Mouse (Mus musculus): ENCODE measurements around the gene Clec2i.
"Not testable (repeated sequence)": the region's sequence is repeated elsewhere in the genome, so short reads cannot be mapped to it uniquely, and the experiment has no call there.

The Clec2i gene

DNA sequence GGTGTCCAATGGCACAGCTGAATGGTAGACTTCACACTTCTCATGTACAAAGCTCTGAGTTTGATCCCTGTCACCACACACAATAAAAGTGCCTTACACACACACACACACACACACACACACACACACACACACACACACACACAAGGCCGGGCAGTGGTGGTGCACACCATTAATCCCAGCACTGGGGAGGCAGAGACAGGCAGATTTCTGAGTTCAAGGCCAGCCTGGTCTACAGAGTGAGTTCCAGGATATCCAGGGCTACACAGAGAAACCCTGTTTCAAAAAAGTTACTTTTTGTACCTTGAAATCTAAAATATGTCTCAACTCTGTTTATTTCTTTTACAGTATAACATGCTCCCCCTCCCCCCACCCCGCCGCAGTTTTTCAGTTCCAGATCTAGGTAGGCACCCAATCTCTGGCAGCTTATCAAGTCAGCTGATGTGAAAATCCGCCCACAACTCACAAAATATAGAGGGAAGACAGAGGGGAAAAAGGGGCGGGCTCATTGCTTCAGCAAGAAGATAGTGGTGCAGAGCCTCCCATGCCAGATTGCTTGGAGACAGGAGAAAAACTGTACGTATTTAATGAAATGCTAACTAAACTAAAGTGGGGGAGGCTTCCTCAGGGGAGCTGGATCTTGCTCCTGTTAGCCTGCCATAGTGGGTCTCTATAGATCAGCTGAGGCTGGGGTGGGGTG is at the start of gene Clec2i:
Gene Clec2i, plus strand, starts transcription at position 498 of the 700 bp plus-strand sequence.
- peak; percentile 14 for DNase-seq

DNA sequence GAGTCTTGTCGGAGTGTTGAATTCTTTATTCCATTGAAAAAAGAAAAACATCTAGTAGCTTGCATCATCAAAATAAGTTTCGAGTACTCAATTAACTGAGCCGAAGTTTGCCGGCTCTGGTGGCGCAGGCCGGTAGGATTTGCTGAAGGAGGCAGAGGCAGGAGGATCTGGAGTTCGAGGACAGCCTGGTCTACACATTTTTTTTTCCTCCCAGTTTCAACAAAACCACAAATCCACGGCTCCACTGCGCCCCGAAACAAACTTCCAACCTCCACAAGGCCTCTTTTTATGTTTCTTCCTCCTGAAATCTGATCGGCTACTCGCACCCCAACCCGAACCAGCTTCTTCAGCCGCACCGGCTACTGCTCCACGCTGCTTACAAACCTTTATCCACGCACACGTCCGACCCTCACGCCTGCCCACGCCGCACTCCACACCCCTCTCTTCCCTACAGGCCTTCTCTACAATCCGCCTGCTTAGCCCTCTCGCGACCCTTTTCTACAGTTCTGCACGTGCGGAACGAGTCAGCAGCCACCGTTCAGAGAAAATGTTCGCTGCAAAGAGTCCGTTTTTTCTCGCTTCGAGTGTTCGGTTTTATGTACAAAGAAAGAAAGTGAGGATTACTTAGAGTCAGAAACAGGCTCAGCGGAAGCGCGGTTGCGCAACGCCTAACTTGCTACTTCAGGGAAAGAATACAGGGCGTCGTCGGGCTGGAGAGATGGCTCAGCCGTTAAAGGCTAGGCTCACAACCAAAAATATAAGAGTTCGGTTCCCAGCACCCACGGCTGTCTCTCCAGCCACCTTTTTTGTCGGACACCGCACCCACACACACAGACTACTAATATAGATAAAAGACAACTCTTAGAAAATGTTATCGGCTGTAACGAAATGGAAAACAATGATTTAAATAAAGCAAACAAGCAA is 48.8 kb upstream of the Clec2i start:
- DNase-seq: peak; percentile 88

DNA sequence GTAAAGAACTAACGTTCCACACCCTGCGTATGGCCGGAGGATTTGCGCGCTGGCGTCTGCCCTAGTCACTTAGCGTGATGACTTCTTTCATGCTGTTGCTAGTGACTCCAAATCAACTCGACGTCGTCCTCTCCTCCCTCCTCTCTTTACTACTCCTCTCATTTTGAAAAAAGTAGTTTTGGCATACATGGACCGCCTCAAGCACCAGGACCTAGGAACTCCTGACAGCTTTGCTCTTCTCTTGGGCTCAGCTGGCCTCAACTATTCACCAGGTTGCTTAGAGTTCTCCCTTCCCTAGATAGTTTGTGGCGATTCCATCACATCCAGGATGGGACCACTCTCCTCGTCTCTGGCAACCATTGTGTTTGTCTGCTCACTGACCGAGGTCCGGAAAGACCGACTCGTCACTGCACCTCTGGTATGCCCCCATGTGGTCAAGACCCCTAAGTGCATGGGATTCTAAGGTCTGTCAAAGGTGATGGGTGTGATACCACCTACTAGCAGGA is 48.1 kb upstream of the Clec2i start:
- peak; percentile 67 for DNase-seq

GRCm38 (mm10) chr6:128839921-128840320 is 47.5 kb upstream of the Clec2i start:
- no peak for DNase-seq

DNA sequence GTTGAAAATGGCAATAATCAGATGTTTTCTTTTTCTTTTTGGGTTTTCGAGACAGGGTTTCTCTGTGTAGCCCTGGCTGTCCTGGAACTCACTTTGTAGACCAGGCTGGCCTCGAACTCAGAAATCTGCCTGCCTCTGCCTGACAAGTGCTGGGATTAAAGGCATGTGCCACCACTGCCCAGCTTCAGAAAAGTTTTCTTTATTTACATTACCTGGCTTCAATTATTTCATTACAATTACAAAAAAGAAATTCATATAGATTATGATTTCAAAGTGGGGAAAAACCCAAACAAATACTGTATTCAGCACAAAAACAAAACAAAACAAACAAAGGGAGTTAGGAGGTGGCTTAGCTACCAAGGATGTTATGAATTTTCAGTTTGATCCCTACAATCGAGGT is 46.7 kb upstream of the Clec2i start:
- DNase-seq: not testable (repeated sequence)

- DNase-seq: no peak
Observed at GRCm38 (mm10) chr6:128841327-128842089, 45.9 kb upstream of the Clec2i start.

DNA sequence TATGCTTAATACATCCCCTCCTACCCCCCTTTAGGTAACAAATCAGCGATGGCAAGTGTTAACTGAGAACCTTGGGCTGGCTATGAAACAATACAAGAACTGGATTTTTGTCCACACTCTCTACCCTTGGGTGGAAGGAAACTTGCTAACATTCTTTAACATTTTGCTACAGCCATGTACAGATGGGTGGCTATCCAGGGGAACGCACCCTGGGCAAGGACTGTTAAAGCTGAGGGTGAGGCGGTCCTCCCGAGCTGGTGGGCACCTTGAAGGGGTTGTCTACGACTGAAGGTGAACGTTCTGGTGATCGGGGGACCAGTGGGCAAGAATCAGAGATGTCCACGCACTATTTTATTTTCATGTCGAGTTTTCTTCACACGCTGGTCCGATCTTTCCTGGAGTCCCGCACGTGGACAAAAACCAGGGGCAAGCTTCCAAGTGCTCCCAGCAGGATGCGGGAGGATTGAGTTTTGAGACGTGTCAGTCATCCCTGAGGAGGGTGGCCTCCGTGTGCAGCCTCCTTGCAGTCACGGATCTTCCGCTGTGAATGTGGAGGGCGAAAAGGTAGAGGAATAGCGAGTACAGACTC is 44.9 kb upstream of the Clec2i start:
- no peak for DNase-seq

GRCm38 (mm10) chr6:128842945-128843478 is 44.4 kb upstream of the Clec2i start:
- DNase-seq: peak; percentile 93

DNA sequence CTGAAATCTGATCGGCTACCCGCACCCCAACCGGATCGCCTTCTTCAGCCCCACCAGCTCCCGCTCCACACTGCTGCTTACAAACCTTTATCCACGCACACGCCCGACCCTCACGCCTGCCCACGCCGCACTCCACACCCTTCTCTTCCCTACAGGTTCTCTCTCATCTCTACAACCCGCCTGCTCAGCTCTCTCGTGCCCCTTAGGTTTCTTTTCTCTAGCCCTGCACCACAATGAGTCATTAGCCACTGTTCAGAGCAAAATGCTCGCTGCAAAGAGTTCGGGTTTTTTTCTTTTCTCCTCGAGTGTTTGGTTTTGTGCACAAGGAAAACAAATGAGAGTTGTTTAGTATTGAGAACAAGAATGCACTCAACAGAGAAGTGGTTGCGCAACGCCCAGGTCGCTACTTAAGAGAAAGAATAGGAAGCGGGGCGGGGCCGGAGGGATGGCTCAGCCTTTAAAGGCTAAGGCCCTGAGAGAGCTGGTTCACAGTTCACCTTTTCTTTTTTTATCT is 43.9 kb upstream of the Clec2i start:
- DNase-seq: peak; percentile 44

DNA sequence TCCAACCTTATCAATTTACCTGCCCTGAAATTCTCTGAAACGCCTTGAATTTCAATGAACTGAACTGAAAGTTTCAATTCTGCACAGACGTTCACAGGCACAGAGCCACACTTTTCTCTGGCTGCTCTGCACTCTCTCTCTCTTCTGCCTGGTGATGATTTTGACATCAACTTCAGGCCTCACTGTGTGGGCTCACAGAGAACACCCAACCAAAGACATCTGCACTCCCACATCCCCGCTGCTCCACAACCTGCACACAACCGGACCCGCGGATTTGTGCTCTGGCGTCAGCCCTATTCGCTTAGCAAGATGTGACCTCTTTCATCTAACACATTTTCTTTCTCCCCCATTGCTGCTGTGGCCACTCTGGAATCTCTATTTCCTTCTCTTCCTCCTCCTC is 43.3 kb upstream of the Clec2i start:
- no peak for DNase-seq

DNA sequence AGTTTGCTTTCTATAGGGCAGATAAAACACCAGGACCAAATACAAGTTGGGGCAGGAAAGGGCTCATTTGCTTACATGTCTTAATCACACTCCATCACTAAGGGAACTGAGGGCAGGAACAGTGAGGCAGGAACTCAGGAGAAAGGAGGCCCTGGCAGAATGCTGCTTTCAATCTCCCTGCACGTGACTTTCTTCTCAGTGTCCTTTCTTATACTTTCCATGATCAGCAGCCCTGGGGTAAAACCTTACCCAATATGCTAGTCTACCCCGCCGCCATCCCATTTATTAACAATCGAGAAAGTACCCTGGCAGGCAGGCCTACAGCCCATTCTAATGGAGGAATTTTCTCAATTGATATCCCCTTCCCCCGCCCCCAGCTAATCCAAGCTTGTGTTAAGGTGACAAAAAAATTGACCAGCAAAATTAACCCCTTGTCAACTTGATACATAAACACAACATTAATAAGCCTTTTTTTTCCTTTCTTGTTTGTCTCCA is 42.8 kb upstream of the Clec2i start:
- no peak for DNase-seq

- DNase-seq: peak; percentile 76
Observed at GRCm38 (mm10) chr6:128845319-128845979, 41.9 kb upstream of the Clec2i start.

DNA sequence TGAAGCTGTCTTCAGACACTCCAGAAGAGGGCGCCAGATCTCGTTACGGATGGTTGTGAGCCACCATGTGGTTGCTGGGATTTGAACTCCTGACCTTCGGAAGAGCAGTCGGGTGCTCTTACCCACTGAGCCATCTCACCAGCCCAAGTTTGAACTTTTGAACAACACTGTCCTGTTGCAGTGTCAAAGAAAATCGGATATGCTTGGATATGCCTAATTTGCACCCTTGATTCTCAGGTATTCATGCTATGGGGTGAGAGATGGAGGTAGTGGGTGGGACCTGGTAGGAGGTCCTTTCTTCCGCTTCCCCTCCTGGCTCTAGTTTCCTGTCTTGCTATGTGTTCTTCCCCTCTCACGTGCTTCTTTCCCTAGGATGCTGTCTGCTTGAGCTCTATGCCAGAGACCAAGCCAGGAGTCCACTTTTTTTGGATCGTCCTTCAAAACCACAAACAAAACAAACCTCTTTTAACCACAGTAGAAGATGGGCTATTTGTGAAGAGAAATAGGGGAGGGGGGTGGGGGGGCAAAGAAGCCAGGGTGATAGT is 41.3 kb upstream of the Clec2i start:
- DNase-seq: no peak

GRCm38 (mm10) chr6:128847401-128847800 is 40.0 kb upstream of the Clec2i start:
- DNase-seq: no peak

DNA sequence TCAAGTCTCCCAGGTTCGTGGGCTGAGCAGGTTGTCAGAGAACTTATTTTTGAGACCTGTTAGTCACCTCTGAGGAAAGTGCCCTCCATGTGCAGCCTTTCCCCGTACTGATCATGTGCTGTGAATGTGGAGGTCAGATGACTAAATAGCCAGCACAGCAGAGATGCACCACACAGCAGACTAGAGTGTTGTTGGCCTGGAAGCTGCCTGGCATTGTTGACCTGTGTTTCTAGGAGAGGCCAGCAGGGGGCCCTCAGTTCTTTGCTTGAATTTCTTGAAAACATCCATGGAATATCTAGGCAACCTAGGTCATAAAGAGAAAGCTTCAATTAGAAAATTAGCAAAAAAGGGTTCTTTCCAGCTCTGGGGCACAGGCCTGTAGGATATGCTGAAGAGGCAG is 37.5 kb upstream of the Clec2i start:
- no peak for DNase-seq

GRCm38 (mm10) chr6:128850671-128851070 is 36.7 kb upstream of the Clec2i start:
- no peak for DNase-seq

DNA sequence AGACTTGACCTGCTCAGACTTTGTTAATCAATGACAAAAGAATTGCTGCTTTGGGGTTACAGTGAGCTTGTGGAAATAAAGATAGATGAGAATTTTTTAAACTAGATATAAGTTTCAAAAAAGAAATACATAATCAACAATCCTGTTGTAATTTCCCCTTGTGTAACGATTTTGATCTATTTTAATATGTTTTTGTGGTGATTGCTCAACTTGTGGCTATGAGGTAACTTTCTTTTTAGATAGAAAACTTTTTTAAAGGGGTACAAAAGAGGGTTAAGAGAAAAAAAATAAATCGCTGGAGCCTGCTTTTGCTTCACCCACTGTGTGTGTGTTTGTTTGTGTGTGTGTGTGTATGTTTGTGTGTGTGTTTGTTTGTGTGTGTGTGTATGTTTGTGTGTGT is 36.2 kb upstream of the Clec2i start:
- no peak for DNase-seq

GRCm38 (mm10) chr6:128852766-128853165 is 34.6 kb upstream of the Clec2i start:
- no peak for DNase-seq

GRCm38 (mm10) chr6:128854024-128854820 is 33.2 kb upstream of the Clec2i start:
- peak; percentile 40 for DNase-seq

DNA sequence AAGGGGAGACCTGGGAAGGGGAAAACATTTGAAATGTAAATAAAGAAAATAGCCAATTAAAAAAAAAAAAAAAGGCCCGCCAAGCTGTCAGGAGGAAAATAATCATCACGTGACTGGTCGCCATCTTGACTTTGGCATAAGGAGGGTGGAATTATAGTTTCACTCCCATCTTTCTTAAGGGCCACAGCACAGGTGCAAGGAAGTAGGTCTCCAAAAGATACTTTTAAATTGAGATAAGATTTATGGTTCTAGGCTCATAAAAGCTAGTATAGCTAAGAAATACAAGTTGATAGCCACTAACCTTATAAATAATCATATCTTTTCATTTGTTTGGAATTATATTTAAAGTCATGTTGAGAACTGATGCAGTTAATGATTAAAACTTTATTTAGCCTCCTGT is 32.5 kb upstream of the Clec2i start:
- no peak for DNase-seq

Data from right cerebral cortex, postnatal 25 days (tissue).